ENCODE assay signal across 13 mouse cellular contexts in genomic region chr17:5106263-5107195, GRCm38 (mm10).
A peak's percentile ranks its signal among the peaks of the same experiment; 100 is the strongest.
DNase-seq lines count a peak whose midpoint lies in the region; ATAC-seq lines count a peak whose summit lies in the region.
"Had no signal": no experiment of that assay in that cellular context is flagged by ENCODE, and none has a peak within 500 bp of the region (broad histone marks: within the 10 kb centered on the region; RNA-seq: fewer than 3 reads in every experiment).

No protein-coding gene starts in this region.

- H3K27ac ChIP-seq in kidney, embryonic 14.5 days (ENCODE audit: low read depth, low read length), result peak overlapping the region; percentile 47; the same call in 1 of the 2 replicates
- peak overlapping the region; percentile 56; the same call in 1 of the 2 replicates for H3K27ac ChIP-seq in forebrain, embryonic 12.5 days
- H3K27ac ChIP-seq in liver, embryonic 13.5 days, result peak overlapping the region; percentile 76
- H3K27ac ChIP-seq: limb, embryonic 13.5 days; neural tube, embryonic 12.5 days had no signal

- no peaks in the 10 kb centered on the region for H3K36me3 ChIP-seq in kidney, embryonic 14.5 days (ENCODE audit: control insufficient read depth, insufficient read depth, low read length)
- no peaks in the 10 kb centered on the region for H3K36me3 ChIP-seq in forebrain, embryonic 12.5 days (replicated peaks)
- H3K36me3 ChIP-seq in liver, embryonic 13.5 days, result no peaks in the 10 kb centered on the region
- H3K36me3 ChIP-seq: neural tube, embryonic 12.5 days had no signal

- no peak overlapping the region for H3K4me2 ChIP-seq in kidney, embryonic 14.5 days (replicated peaks; ENCODE audit: low read depth, low read length)
- no peak overlapping the region for H3K4me2 ChIP-seq in forebrain, embryonic 12.5 days
- no peak overlapping the region for H3K4me2 ChIP-seq in liver, embryonic 13.5 days
- H3K4me2 ChIP-seq: limb, embryonic 13.5 days; neural tube, embryonic 12.5 days had no signal

- H3K4me1 ChIP-seq in kidney, embryonic 14.5 days (ENCODE audit: control insufficient read depth, insufficient read depth, low read length), result peaks cover 21% of the 10 kb centered on the region
- peaks cover 60% of the 10 kb centered on the region for H3K4me1 ChIP-seq in forebrain, embryonic 12.5 days
- peaks cover 90% of the 10 kb centered on the region for H3K4me1 ChIP-seq in liver, embryonic 13.5 days (replicated peaks)

- WGBS in kidney, embryonic 14.5 days, result 70% methylated on average over 11 of the region's 11 CpGs
- WGBS in forebrain, embryonic 12.5 days, result 77% methylated on average over 11 of the region's 11 CpGs
- WGBS in liver, embryonic 13.5 days (ENCODE audit: insufficient replicate concordance), result 76% methylated on average over 11 of the region's 11 CpGs

- DNase-seq in kidney, adult 18-20 months, result no peak
- DNase-seq in brain, adult 2 months (ENCODE audit: low read depth, low spot score), result peak; percentile 51
- no peak for DNase-seq in liver, embryonic 13.5 days
- DNase-seq in heart, postnatal 14 days, result no peak
- no peak for DNase-seq in spleen, postnatal 4 days (ENCODE audit: low spot score in 2 of 2)
- DNase-seq in B cell, adult 2 months, result no peak
- DNase-seq: cerebellum, adult 11 months; heart, postnatal 10 days; thymus, postnatal 4 days had no signal

- intact Hi-C loops in heart, postnatal 14 days (cut with DNase I), result no loop called here

- no peaks in the 10 kb centered on the region for H3K9me3 ChIP-seq in kidney, embryonic 14.5 days (ENCODE audit: control insufficient read depth, low read length)
- H3K9me3 ChIP-seq in forebrain, embryonic 12.5 days, result no peaks in the 10 kb centered on the region
- no peaks in the 10 kb centered on the region for H3K9me3 ChIP-seq in liver, embryonic 13.5 days (replicated peaks)
- H3K9me3 ChIP-seq: limb, embryonic 13.5 days; neural tube, embryonic 12.5 days had no signal

- no peak for ATAC-seq in kidney, embryonic 14.5 days (ENCODE audit: low FRiP score, low TSS enrichment)
- ATAC-seq in forebrain, embryonic 12.5 days (ENCODE audit: low FRiP score), result no peak
- no peak for ATAC-seq in liver, embryonic 13.5 days (ENCODE audit: low read depth)

- H3K9ac ChIP-seq in kidney, embryonic 14.5 days (ENCODE audit: low read depth, low read length), result no peak overlapping the region
- no peak overlapping the region for H3K9ac ChIP-seq in forebrain, embryonic 12.5 days
- peak overlapping the region; percentile 19 for H3K9ac ChIP-seq in liver, embryonic 13.5 days
- H3K9ac ChIP-seq: limb, embryonic 13.5 days; neural tube, embryonic 12.5 days had no signal

- H3K4me3 ChIP-seq in kidney, embryonic 14.5 days (ENCODE audit: low read length), result no peak overlapping the region
- no peak overlapping the region for H3K4me3 ChIP-seq in forebrain, embryonic 12.5 days (replicated peaks)
- no peak overlapping the region for H3K4me3 ChIP-seq in liver, embryonic 13.5 days (replicated peaks)
- H3K4me3 ChIP-seq: limb, embryonic 13.5 days; neural tube, embryonic 12.5 days had no signal

- no peaks in the 10 kb centered on the region for H3K27me3 ChIP-seq in kidney, embryonic 14.5 days (ENCODE audit: control insufficient read depth, insufficient read depth, low read length)
- H3K27me3 ChIP-seq in forebrain, embryonic 12.5 days, result no peaks in the 10 kb centered on the region
- no peaks in the 10 kb centered on the region for H3K27me3 ChIP-seq in liver, embryonic 13.5 days
- H3K27me3 ChIP-seq: limb, embryonic 13.5 days; neural tube, embryonic 12.5 days had no signal
